Mouse (Mus musculus) hindbrain, embryonic 14.5 days (tissue): ENCODE results near the gene Aspscr1. TPM values are rescaled to one million over a fixed set of nuclear protein-coding genes. Genes with fewer than 3 reads are reported as not detected.
"Not testable (repeated sequence)": the region's sequence is repeated elsewhere in the genome, so short reads cannot be mapped to it uniquely, and the experiment has no call there.

Source experiments
- ATAC-seq: fragments of 200-750 bp; cut with Nextera tagmentation; 2 replicates; pipeline ENCODE4 v1.8.0; 2017; ENCODE audit warnings: moderate number of reproducible peaks, mild to moderate bottlenecking, moderate TSS enrichment, moderate library complexity; ENCODE audit not compliant: low FRiP score
- DNase-seq: peaks from one replicate; pipeline ENCODE4 v3.0.0-alpha.2; 2015; ENCODE audit warnings: low spot score
- H3K27ac ChIP-seq: fragments of 300-500 bp; sonication (generic); 2 replicates; pipeline ENCODE4 v1.5.1; 2014; ENCODE audit warnings: mild to moderate bottlenecking, moderate library complexity
- H3K27me3 ChIP-seq: fragments of 300-500 bp; sonication (generic); 2 replicates; pipeline ENCODE4 v1.6.1; 2014; ENCODE audit warnings: mild to moderate bottlenecking, low read length, mixed read lengths; ENCODE audit not compliant: control insufficient read depth, insufficient read depth
- H3K36me3 ChIP-seq: fragments of 300-500 bp; sonication (generic); replicated peaks from 2 replicates; pipeline ENCODE4 v1.6.1; 2014; ENCODE audit not compliant: control insufficient read depth, insufficient read depth
- H3K4me1 ChIP-seq: fragments of 300-500 bp; sonication (generic); replicated peaks from 2 replicates; pipeline ENCODE4 v1.6.1; 2014; ENCODE audit warnings: antibody characterized with exemption, low read length, mixed read lengths; ENCODE audit not compliant: control insufficient read depth, insufficient read depth
- H3K4me2 ChIP-seq: fragments of 300-500 bp; sonication (generic); replicated peaks from 2 replicates; pipeline ENCODE4 v1.6.1; 2014; ENCODE audit warnings: mild to moderate bottlenecking, moderate library complexity
- H3K4me3 ChIP-seq: fragments of 300-500 bp; sonication (generic); replicated peaks from 2 replicates; pipeline ENCODE4 v1.5.1; 2014; ENCODE audit warnings: mild to moderate bottlenecking, low read length
- H3K9ac ChIP-seq: fragments of 300-500 bp; sonication (generic); 2 replicates; pipeline ENCODE4 v1.6.1; 2014
- H3K9me3 ChIP-seq: fragments of 300-500 bp; sonication (generic); 2 replicates; pipeline ENCODE4 v1.6.1; 2016; ENCODE audit warnings: low read length; ENCODE audit not compliant: control insufficient read depth
- WGBS: fragments of 180-500 bp; shearing (Covaris S2); extraction: QIAGEN DNeasy Blood & Tissue Kit; methylation state at CpG from one replicate; pipeline ENCODE4 v1.1.7; 2014; 5-methylcytosine and 5-hydroxymethylcytosine counted together
- polyA plus RNA-seq: library from polyadenylated mRNA; unstranded; fragments of >200 nt; fragmentation: Nextera tagmentation; extraction: Ambion mirVana; gene quantifications from 2 replicates; pipeline ENCODE4 v1.2.1, GENCODE M21; 2014

Gene Aspscr1
- polyA plus RNA-seq, 1 experiment from 2014 or later, result 136 TPM

- H3K4me2 ChIP-seq, result peak overlapping the region; percentile 87
- H3K4me1 ChIP-seq, result peaks cover 20% of the 10 kb centered on the region
- H3K27me3 ChIP-seq, result no peaks in the 10 kb centered on the region
- WGBS, result 16% methylated on average over 33 of the region's 36 CpGs
- peak; percentile 47; the same call in 1 of the 2 replicates for ATAC-seq
- H3K4me3 ChIP-seq, result peak overlapping the region; percentile 43
- H3K27ac ChIP-seq, result no peak overlapping the region
- H3K36me3 ChIP-seq, result peaks cover 15% of the 10 kb centered on the region
- no peak for DNase-seq
- no peaks in the 10 kb centered on the region for H3K9me3 ChIP-seq
- peak overlapping the region; percentile 63 for H3K9ac ChIP-seq
Observed at GRCm38 (mm10) chr11:120726243-120727168, 53.7 kb downstream of the Aspscr1 start.

- DNase-seq (peak; percentile 75), ATAC-seq (peak; percentile 85)
- peak within 1 kb of the TSS; percentile 87 for H3K4me2 ChIP-seq
- H3K36me3 ChIP-seq, result peaks cover 15% of the 10 kb centered on the region
- H3K9ac ChIP-seq, result peak within 1 kb of the TSS; percentile 63
- no peaks in the 10 kb centered on the region for H3K27me3 ChIP-seq
- H3K4me1 ChIP-seq, result peaks cover 18% of the 10 kb centered on the region
- H3K27ac ChIP-seq, result no peak within 1 kb of the TSS
- no peaks in the 10 kb centered on the region for H3K9me3 ChIP-seq
- under 1% methylated on average over 14 of the region's 14 CpGs for WGBS
- peak within 1 kb of the TSS; percentile 43 for H3K4me3 ChIP-seq
Observed at GRCm38 (mm10) chr11:120727169-120727527, 54.4 kb downstream of the Aspscr1 start, which contains the start of gene Dcxr. Gene Dcxr, minus strand, starts transcription at chr11:120727281.

- ATAC-seq, result no peak
- H3K4me2 ChIP-seq, result peak overlapping the region; percentile 87
- WGBS, result 64% methylated on average over 12 of the region's 12 CpGs
- no peak overlapping the region for H3K9ac ChIP-seq
- H3K27ac ChIP-seq, result no peak overlapping the region
- no peak for DNase-seq
- H3K36me3 ChIP-seq, result peaks cover 15% of the 10 kb centered on the region
- H3K9me3 ChIP-seq, result no peaks in the 10 kb centered on the region
- H3K4me3 ChIP-seq, result no peak overlapping the region
- H3K27me3 ChIP-seq, result no peaks in the 10 kb centered on the region
- H3K4me1 ChIP-seq, result peaks cover 14% of the 10 kb centered on the region
Observed at GRCm38 (mm10) chr11:120727564-120727963, 54.8 kb downstream of the Aspscr1 start.

GRCm38 (mm10) chr11:120728530-120729240, 55.9 kb downstream of the Aspscr1 start:
- Histone ChIP-seq H3K4me2 (no peak overlapping the region; the same call in 1 of the 2 replicates), H3K27me3 (no peaks in the 10 kb centered on the region), H3K9ac (no peak overlapping the region), H3K27ac (no peak overlapping the region), H3K9me3 (no peaks in the 10 kb centered on the region), H3K36me3 (peaks cover 7% of the 10 kb centered on the region), H3K4me3 (no peak overlapping the region), H3K4me1 (peaks cover 9% of the 10 kb centered on the region)
- no peak for DNase-seq
- no peak for ATAC-seq
- WGBS, result 70% methylated on average over 11 of the region's 11 CpGs

- DNase-seq, result not testable (repeated sequence)
Observed at GRCm38 (mm10) chr11:120729432-120730050, 56.8 kb downstream of the Aspscr1 start.

GRCm38 (mm10) chr11:120730331-120730870, 57.6 kb downstream of the Aspscr1 start:
- Histone ChIP-seq H3K27ac (no peak overlapping the region), H3K9ac (no peak overlapping the region), H3K27me3 (no peaks in the 10 kb centered on the region), H3K9me3 (no peaks in the 10 kb centered on the region), H3K4me3 (no peak overlapping the region), H3K36me3 (peaks cover under 1% of the 10 kb centered on the region), H3K4me2 (no peak overlapping the region), H3K4me1 (peaks cover 9% of the 10 kb centered on the region)
- 88% methylated on average over 10 of the region's 10 CpGs for WGBS
- no peak for DNase-seq
- no peak for ATAC-seq

More at GRCm38 (mm10) chr11:120729432-120730050, 56.8 kb downstream of the Aspscr1 start:
- not testable (repeated sequence) for H3K27me3 ChIP-seq, H3K9me3 ChIP-seq, H3K36me3 ChIP-seq, H3K4me3 ChIP-seq, H3K9ac ChIP-seq, ATAC-seq, H3K27ac ChIP-seq, H3K4me1 ChIP-seq
- H3K4me2 ChIP-seq, result peak overlapping the region; percentile 28
- WGBS, result 4% methylated on average over 18 of the region's 21 CpGs

- Histone ChIP-seq H3K4me2 (no peak overlapping the region), H3K36me3 (no peaks in the 10 kb centered on the region), H3K4me3 (no peak overlapping the region), H3K27me3 (no peaks in the 10 kb centered on the region), H3K4me1 (peaks cover 5% of the 10 kb centered on the region), H3K9ac (no peak overlapping the region), H3K27ac (no peak overlapping the region), H3K9me3 (no peaks in the 10 kb centered on the region)
- DNase-seq, result no peak
- 88% methylated on average over 1 of the region's 1 CpGs for WGBS
- no peak for ATAC-seq
Observed at GRCm38 (mm10) chr11:120731395-120731794, 58.6 kb downstream of the Aspscr1 start.

GRCm38 (mm10) chr11:120731858-120732680, 59.3 kb downstream of the Aspscr1 start, which contains the start of gene Cbr2:
Gene Cbr2, minus strand, starts transcription at chr11:120732114.
- H3K4me1 ChIP-seq, result no peaks in the 10 kb centered on the region
- no peak within 1 kb of the TSS for H3K27ac ChIP-seq
- 86% methylated on average over 12 of the region's 12 CpGs for WGBS
- no peaks in the 10 kb centered on the region for H3K27me3 ChIP-seq
- H3K4me2 ChIP-seq, result no peak within 1 kb of the TSS
- H3K9me3 ChIP-seq, result no peaks in the 10 kb centered on the region
- no peak within 1 kb of the TSS for H3K4me3 ChIP-seq
- H3K9ac ChIP-seq, result no peak within 1 kb of the TSS
- DNase-seq, result no peak
- no peaks in the 10 kb centered on the region for H3K36me3 ChIP-seq
- no peak for ATAC-seq
